8 mouse cellular contexts compared by ENCODE assay signal in genomic region chr4:155959275-155959674, GRCm38 (mm10). TPM values are rescaled to one million over a fixed set of nuclear protein-coding genes. Genes with fewer than 3 reads are reported as not detected.
DNase-seq lines count a peak whose midpoint lies in the region; ATAC-seq lines count a peak whose summit lies in the region.

No protein-coding gene starts in this region.

- intact Hi-C loops in heart, postnatal 10 days (cut with DNase I) = loop anchor here (1.0 kb wide), 1 partner anchor 142 kb away; no protein-coding TSS in a partner anchor

- no peak overlapping the region for H3K4me2 ChIP-seq in forebrain, embryonic 11.5 days (ENCODE audit: low read depth, low read length, severe bottlenecking)

- H3K9me3 ChIP-seq in forebrain, embryonic 11.5 days (ENCODE audit: control insufficient read depth, low read length) = no peaks in the 10 kb centered on the region

- peaks cover 11% of the 10 kb centered on the region; the same call in 1 of the 2 replicates for H3K36me3 ChIP-seq in forebrain, embryonic 11.5 days (ENCODE audit: control insufficient read depth, insufficient read depth, low read length)

- ATAC-seq in forebrain, embryonic 11.5 days (replicated peaks; ENCODE audit: low FRiP score) = peak; percentile 71

- H3K4me1 ChIP-seq in forebrain, embryonic 11.5 days (replicated peaks; ENCODE audit: control insufficient read depth, insufficient read depth, low read length) = peaks cover 9% of the 10 kb centered on the region

- H3K4me3 ChIP-seq in forebrain, embryonic 11.5 days (ENCODE audit: low read depth, low read length) = no peak overlapping the region

- no peaks in the 10 kb centered on the region for H3K27me3 ChIP-seq in forebrain, embryonic 11.5 days (ENCODE audit: control insufficient read depth, insufficient read depth, low read length)

- 7% methylated on average over 5 of the region's 5 CpGs for WGBS in forebrain, embryonic 11.5 days

- DNase-seq in ES-CJ7 (ENCODE audit: low read depth, low spot score) = peak; percentile 91
- DNase-seq in brain, embryonic 18.5 days (ENCODE audit: low read depth, low spot score) = peak; percentile 39
- peak; percentile 85 for DNase-seq in forebrain, embryonic 11.5 days (ENCODE audit: low spot score)
- peak; percentile 81 to 87 for DNase-seq in heart, postnatal 10 days
- peak; percentile 47 to 61 for DNase-seq in layer of hippocampus, adult 8-10 months (ENCODE audit: low spot score in 2 of 2)
- peak; percentile 89 for DNase-seq in lung, postnatal 10 days
- peak; percentile 92 for DNase-seq in retina, embryonic 14.5 days (ENCODE audit: low spot score)
- DNase-seq in thymus, postnatal 25 days = peak; percentile 75

- no peak overlapping the region for H3K27ac ChIP-seq in forebrain, embryonic 11.5 days (ENCODE audit: low read depth, low read length)

- H3K9ac ChIP-seq in forebrain, embryonic 11.5 days (ENCODE audit: low read length) = no peak overlapping the region

RNA-seq across cellular contexts. Expression of gene C1qtnf12, which starts 2.8 kb away (rescaled TPM):
- polyA plus RNA-seq in forebrain, embryonic 11.5 days (2014; fragmentation: Nextera tagmentation; extraction: Ambion mirVana) = 17.6 and 21.1 TPM in 2 replicates
- total RNA-seq in heart, postnatal 10 days (2021) = 10 to 100 TPM; 17.8 to 24.8 TPM
- total RNA-seq in layer of hippocampus, adult 8-10 months (2022) = 10 to 100 TPM; 13.6 to 29.5 (median 18.1) TPM

RNA-seq across cellular contexts. Expression of gene Ube2j2, which starts 15.6 kb away (rescaled TPM):
- polyA plus RNA-seq in forebrain, embryonic 11.5 days (2014; fragmentation: Nextera tagmentation; extraction: Ambion mirVana) = 159 and 165 TPM in 2 replicates
- total RNA-seq in heart, postnatal 10 days (2021) = 10 to 100 TPM; 62.4 to 66.9 TPM
- 10 to 100 TPM; 58.5 to 69.0 (median 66.3) TPM for total RNA-seq in layer of hippocampus, adult 8-10 months (2022)

RNA-seq across cellular contexts. Expression of gene B3galt6, which starts 33.2 kb away (rescaled TPM):
- 16.3 and 20.4 TPM in 2 replicates for polyA plus RNA-seq in forebrain, embryonic 11.5 days (2014; fragmentation: Nextera tagmentation; extraction: Ambion mirVana)
- 1 to 10 TPM; 3.4 to 3.7 TPM for total RNA-seq in heart, postnatal 10 days (2021)
- total RNA-seq in layer of hippocampus, adult 8-10 months (2022) = 10 to 100 TPM in 1 of 4 experiments, 1 to 10 TPM in 3; 9.2 to 11.3 (median 9.7) TPM

RNA-seq across cellular contexts. Expression of gene Sdf4, which starts 33.4 kb away (rescaled TPM):
- 117 and 121 TPM in 2 replicates for polyA plus RNA-seq in forebrain, embryonic 11.5 days (2014; fragmentation: Nextera tagmentation; extraction: Ambion mirVana)
- total RNA-seq in heart, postnatal 10 days (2021) = 100 to 1,000 TPM; 105 to 108 TPM
- 100 to 1,000 TPM; 202 to 230 (median 217) TPM for total RNA-seq in layer of hippocampus, adult 8-10 months (2022)

RNA-seq across cellular contexts. Expression of gene Tnfrsf4, which starts 54.4 kb away (rescaled TPM):
- polyA plus RNA-seq in forebrain, embryonic 11.5 days (2014; fragmentation: Nextera tagmentation; extraction: Ambion mirVana) = 0.53 and 0.75 TPM in 2 replicates
- under 1 TPM; 0.62 to 0.93 TPM for total RNA-seq in heart, postnatal 10 days (2021)
- total RNA-seq in layer of hippocampus, adult 8-10 months (2022) = 1 to 10 TPM; 1.1 to 3.5 (median 2.0) TPM

Comparison
In these comparisons a context has a peak if more than half of its experiments do, and no peak if none do; other contexts are left out.
1. DNase-seq: peak in every context shown above with its lines; median percentile 92 in retina, embryonic 14.5 days; 91 in ES-CJ7; 89 in lung, postnatal 10 days; 85 in forebrain, embryonic 11.5 days; 84 in heart, postnatal 10 days; 75 in thymus, postnatal 25 days; 54 in layer of hippocampus, adult 8-10 months; 39 in brain, embryonic 18.5 days.